Mouse (Mus musculus) liver, embryonic 15.5 days (tissue): ENCODE data around the gene Dmd. TPM values are rescaled to one million over a fixed set of nuclear protein-coding genes. Genes with fewer than 3 reads are reported as not detected.
"Not testable (repeated sequence)": the region's sequence is repeated elsewhere in the genome, so short reads cannot be mapped to it uniquely, and the experiment has no call there.

Source experiments
- ATAC-seq: fragments of 200-750 bp; cut with Nextera tagmentation; 2 replicates; pipeline ENCODE4 v1.8.0; 2017; ENCODE audit warnings: moderate number of reproducible peaks, mild to moderate bottlenecking, moderate library complexity; ENCODE audit not compliant: insufficient read depth
- H3K27ac ChIP-seq: fragments of 300-500 bp; sonication (generic); replicated peaks from 2 replicates; pipeline ENCODE4 v1.5.1; 2015; ENCODE audit warnings: mild to moderate bottlenecking, inconsistent platforms
- H3K27me3 ChIP-seq: fragments of 300-500 bp; sonication (generic); 2 replicates; pipeline ENCODE4 v1.6.1; 2015; ENCODE audit warnings: mild to moderate bottlenecking, inconsistent platforms
- H3K36me3 ChIP-seq: fragments of 300-500 bp; sonication (generic); replicated peaks from 2 replicates; pipeline ENCODE4 v1.6.1; 2015; ENCODE audit warnings: moderate library complexity, mild to moderate bottlenecking, inconsistent platforms
- H3K4me1 ChIP-seq: fragments of 300-500 bp; sonication (generic); replicated peaks from 2 replicates; pipeline ENCODE4 v1.6.1; 2015; ENCODE audit warnings: inconsistent platforms
- H3K4me2 ChIP-seq: fragments of 300-500 bp; sonication (generic); 2 replicates; pipeline ENCODE4 v1.6.1; 2015; ENCODE audit warnings: moderate library complexity, mild to moderate bottlenecking, inconsistent platforms
- H3K4me3 ChIP-seq: fragments of 300-500 bp; sonication (generic); replicated peaks from 2 replicates; pipeline ENCODE4 v1.5.1; 2015; ENCODE audit warnings: mild to moderate bottlenecking, inconsistent platforms
- H3K9ac ChIP-seq: fragments of 300-500 bp; sonication (generic); 2 replicates; pipeline ENCODE4 v1.6.1; 2015; ENCODE audit warnings: moderate library complexity, mild to moderate bottlenecking, inconsistent platforms
- H3K9me3 ChIP-seq: fragments of 300-500 bp; sonication (generic); replicated peaks from 2 replicates; pipeline ENCODE4 v1.6.1; 2016; ENCODE audit warnings: inconsistent platforms
- WGBS: fragments of 180-500 bp; shearing (Covaris S2); methylation state at CpG from one replicate; pipeline ENCODE4 v1.1.7; 2015; ENCODE audit warnings: mixed read lengths; ENCODE audit not compliant: insufficient replicate concordance; 5-methylcytosine and 5-hydroxymethylcytosine counted together
- polyA plus RNA-seq: library from polyadenylated mRNA; unstranded; fragments of >200 nt; fragmentation: Nextera tagmentation; extraction: Ambion mirVana; gene quantifications from 2 replicates; pipeline ENCODE4 v1.2.1, GENCODE M21; 2015

Dmd gene
- polyA plus RNA-seq, 1 experiment from 2014 or later, result 7.5 TPM

GRCm38 (mm10) chrX:83746301-83747008 lies 797.8 kb downstream of the Dmd start:
- no peak overlapping the region for H3K9ac ChIP-seq
- ATAC-seq, result no peak
- H3K4me2 ChIP-seq, result no peak overlapping the region
- H3K27me3 ChIP-seq, result no peaks in the 10 kb centered on the region
- no peaks in the 10 kb centered on the region for H3K9me3 ChIP-seq
- H3K4me1 ChIP-seq, result no peaks in the 10 kb centered on the region
- no peak overlapping the region for H3K27ac ChIP-seq
- no peaks in the 10 kb centered on the region for H3K36me3 ChIP-seq
- no peak overlapping the region for H3K4me3 ChIP-seq
- 39% methylated on average over 4 of the region's 4 CpGs for WGBS

GRCm38 (mm10) chrX:83787406-83787805 lies 838.7 kb downstream of the Dmd start:
- Histone ChIP-seq H3K4me1 (no peaks in the 10 kb centered on the region), H3K4me3 (no peak overlapping the region), H3K9me3 (no peaks in the 10 kb centered on the region), H3K9ac (no peak overlapping the region), H3K27me3 (no peaks in the 10 kb centered on the region), H3K27ac (no peak overlapping the region), H3K36me3 (no peaks in the 10 kb centered on the region), H3K4me2 (no peak overlapping the region)
- no peak for ATAC-seq

GRCm38 (mm10) chrX:83867469-83867868 lies 918.8 kb downstream of the Dmd start:
- 36% methylated on average over 9 of the region's 9 CpGs for WGBS
- not testable (repeated sequence) for H3K27me3 ChIP-seq, H3K9me3 ChIP-seq, H3K36me3 ChIP-seq, H3K4me2 ChIP-seq, H3K4me1 ChIP-seq, ATAC-seq, H3K4me3 ChIP-seq, H3K27ac ChIP-seq, H3K9ac ChIP-seq

GRCm38 (mm10) chrX:83875389-83875788 lies 926.7 kb downstream of the Dmd start:
- WGBS, result 70% methylated on average over 11 of the region's 11 CpGs
- not testable (repeated sequence) for H3K9me3 ChIP-seq, H3K9ac ChIP-seq

GRCm38 (mm10) chrX:83975895-83976294 lies 1027.2 kb downstream of the Dmd start:
- ATAC-seq, result no peak
- no peaks in the 10 kb centered on the region for H3K4me1 ChIP-seq
- H3K36me3 ChIP-seq, result no peaks in the 10 kb centered on the region
- H3K9ac ChIP-seq, result no peak overlapping the region
- 32% methylated on average over 1 of the region's 1 CpGs for WGBS
- no peaks in the 10 kb centered on the region for H3K9me3 ChIP-seq
- no peak overlapping the region for H3K27ac ChIP-seq
- H3K27me3 ChIP-seq, result no peaks in the 10 kb centered on the region
- H3K4me2 ChIP-seq, result no peak overlapping the region
- no peak overlapping the region for H3K4me3 ChIP-seq

More at GRCm38 (mm10) chrX:83875389-83875788, 926.7 kb downstream of the Dmd start:
- not testable (repeated sequence) for H3K36me3 ChIP-seq, H3K27me3 ChIP-seq, H3K4me1 ChIP-seq, H3K4me3 ChIP-seq, H3K4me2 ChIP-seq, H3K27ac ChIP-seq, ATAC-seq

- no peaks in the 10 kb centered on the region for H3K4me1 ChIP-seq
- H3K9ac ChIP-seq, result no peak overlapping the region
- no peak overlapping the region for H3K4me3 ChIP-seq
- no peaks in the 10 kb centered on the region for H3K27me3 ChIP-seq
- ATAC-seq, result no peak
- H3K4me2 ChIP-seq, result no peak overlapping the region
- WGBS, result 32% methylated on average over 7 of the region's 7 CpGs
- H3K27ac ChIP-seq, result no peak overlapping the region
- H3K9me3 ChIP-seq, result no peaks in the 10 kb centered on the region
- no peaks in the 10 kb centered on the region for H3K36me3 ChIP-seq
Measured at GRCm38 (mm10) chrX:84001294-84001693, 1052.6 kb downstream of the Dmd start.

- H3K9ac ChIP-seq, H3K27ac ChIP-seq, H3K27me3 ChIP-seq, H3K9me3 ChIP-seq, H3K36me3 ChIP-seq, H3K4me2 ChIP-seq, ATAC-seq, H3K4me3 ChIP-seq, H3K4me1 ChIP-seq: not testable (repeated sequence)
- 72% methylated on average over 3 of the region's 3 CpGs for WGBS
Measured at GRCm38 (mm10) chrX:84062431-84062830, 1113.8 kb downstream of the Dmd start.

GRCm38 (mm10) chrX:84165872-84166271 lies 1217.2 kb downstream of the Dmd start:
- no peak overlapping the region for H3K4me2 ChIP-seq
- no peak for ATAC-seq
- H3K27ac ChIP-seq, result no peak overlapping the region
- H3K9ac ChIP-seq, result no peak overlapping the region
- H3K36me3 ChIP-seq, result no peaks in the 10 kb centered on the region
- no peak overlapping the region for H3K4me3 ChIP-seq
- WGBS, result 56% methylated on average over 2 of the region's 2 CpGs
- H3K4me1 ChIP-seq, result no peaks in the 10 kb centered on the region
- H3K9me3 ChIP-seq, result no peaks in the 10 kb centered on the region
- no peaks in the 10 kb centered on the region for H3K27me3 ChIP-seq

GRCm38 (mm10) chrX:84241297-84241859 lies 1292.7 kb downstream of the Dmd start:
- Histone ChIP-seq H3K9ac (no peak overlapping the region), H3K9me3 (no peaks in the 10 kb centered on the region), H3K4me2 (no peak overlapping the region), H3K27ac (no peak overlapping the region), H3K4me1 (no peaks in the 10 kb centered on the region), H3K4me3 (no peak overlapping the region), H3K27me3 (no peaks in the 10 kb centered on the region), H3K36me3 (no peaks in the 10 kb centered on the region)
- no peak for ATAC-seq
- 37% methylated on average over 2 of the region's 2 CpGs for WGBS

- Histone ChIP-seq H3K9ac (no peak overlapping the region), H3K4me2 (no peak overlapping the region), H3K27me3 (no peaks in the 10 kb centered on the region), H3K4me3 (no peak overlapping the region), H3K4me1 (no peaks in the 10 kb centered on the region), H3K36me3 (no peaks in the 10 kb centered on the region), H3K9me3 (no peaks in the 10 kb centered on the region), H3K27ac (no peak overlapping the region)
- ATAC-seq, result no peak
Measured at GRCm38 (mm10) chrX:84330593-84330992, 1381.9 kb downstream of the Dmd start.

GRCm38 (mm10) chrX:84332177-84332576 lies 1383.5 kb downstream of the Dmd start:
- WGBS, result 88% methylated on average over 1 of the region's 1 CpGs
- Histone ChIP-seq H3K9ac (no peak overlapping the region), H3K4me2 (no peak overlapping the region), H3K36me3 (no peaks in the 10 kb centered on the region), H3K9me3 (no peaks in the 10 kb centered on the region), H3K27ac (no peak overlapping the region), H3K4me3 (no peak overlapping the region), H3K27me3 (no peaks in the 10 kb centered on the region), H3K4me1 (no peaks in the 10 kb centered on the region)
- ATAC-seq, result no peak

- Histone ChIP-seq H3K4me2 (no peak overlapping the region), H3K4me1 (no peaks in the 10 kb centered on the region), H3K4me3 (no peak overlapping the region), H3K9me3 (no peaks in the 10 kb centered on the region), H3K9ac (no peak overlapping the region), H3K36me3 (no peaks in the 10 kb centered on the region), H3K27me3 (no peaks in the 10 kb centered on the region), H3K27ac (no peak overlapping the region)
- ATAC-seq, result no peak
Measured at GRCm38 (mm10) chrX:84364981-84365380, 1416.3 kb downstream of the Dmd start.
